Mouse (Mus musculus): ENCODE results near the gene Igfbp6. TPM values are rescaled to one million over a fixed set of nuclear protein-coding genes. Genes with fewer than 3 reads are reported as not detected.

Gene Igfbp6
- total and polyA plus RNA-seq, 3 experiments, result 0.38 TPM; not detected in 2

DNA sequence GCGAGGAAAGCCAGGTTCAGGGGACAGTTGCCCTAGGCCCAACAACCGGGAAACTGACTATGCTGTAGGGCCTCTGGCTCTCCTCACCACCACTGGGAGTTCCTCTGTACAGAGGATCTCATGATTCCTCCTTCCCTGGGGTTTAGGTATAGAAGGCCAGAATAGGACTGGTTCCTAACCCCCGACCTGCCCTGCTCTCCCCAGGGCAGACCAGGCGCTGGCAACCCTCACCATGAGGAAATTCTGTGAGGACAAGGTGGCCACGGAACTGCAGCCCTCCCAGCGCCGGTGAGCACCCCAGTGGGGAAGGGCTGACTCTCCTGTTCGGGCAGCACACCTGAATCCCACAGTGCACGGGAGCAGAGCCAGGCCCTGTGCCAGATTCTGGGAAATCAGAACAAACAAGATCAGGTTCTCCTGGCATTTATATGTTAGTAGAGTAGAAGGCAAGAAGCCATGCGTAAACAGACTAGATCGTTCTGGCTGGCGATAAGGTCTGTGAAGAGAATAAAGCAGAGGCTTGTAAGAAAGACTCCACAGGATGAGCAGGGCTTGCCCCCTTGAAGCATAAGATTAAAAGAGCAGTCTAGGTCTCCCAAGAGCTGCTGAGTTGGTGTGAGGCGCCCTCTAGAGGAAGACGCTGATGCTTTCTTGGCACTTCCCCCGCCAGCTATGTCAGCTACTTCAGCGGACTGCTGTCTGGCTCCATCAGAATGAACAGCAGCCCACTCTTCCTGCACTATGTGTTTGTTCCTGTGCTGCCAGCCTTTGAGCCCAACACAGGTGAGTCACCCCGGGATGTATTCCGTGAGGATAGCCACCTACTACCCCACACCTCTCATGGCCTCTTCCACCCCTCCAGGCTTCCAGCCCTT lies 35.3 kb upstream of the Igfbp6 start:
- no peak overlapping the region for H3K4me2 ChIP-seq (ENCODE audit: insufficient read depth, low read depth, poor library complexity, severe bottlenecking)
- H3K36me3 ChIP-seq (replicated peaks in 1 of 2; ENCODE audit: control insufficient read depth in 1 of 2, insufficient read depth in 1 of 2, low read length in 1 of 2), result no peaks in the 10 kb centered on the region
- DNase-seq (ENCODE audit: extremely low read depth), result peak; percentile 90
- no peak overlapping the region for H3K27ac ChIP-seq (ENCODE audit: insufficient read depth, low read depth)
- dilution Hi-C loops (cut with MboI; ENCODE audit: extremely low pct_ligation_motif_present, extremely low pct_unique_long_range_greater_than_20kb, low sequenced_read_pairs) (no loop called here), in situ Hi-C loops (cut with MboI; ENCODE audit: low pct_ligation_motif_present, low pct_unique_long_range_greater_than_20kb, low sequenced_read_pairs) (no loop called here)
- H3K79me2 ChIP-seq (replicated peaks; ENCODE audit: control insufficient read depth, extremely low read depth, insufficient read depth, poor library complexity, severe bottlenecking), result no peaks in the 10 kb centered on the region
- no peak overlapping the region for H3K9ac ChIP-seq (ENCODE audit: insufficient read depth, low read depth)
- H3K4me3 ChIP-seq (replicated peaks in 1 of 3; ENCODE audit: low read depth in 2 of 3, low read length in 2 of 3, poor library complexity in 1 of 3), result no peak overlapping the region
- TF ChIP-seq CTCF (conservative IDR thresholded peaks at IDR 0.05 in 1 of 2, IDR thresholded peaks at IDR 0.05 in 1 of 2; ENCODE audit: low read depth in 2 of 2, low read length in 2 of 2) (peak; percentile 87 to 93), SMC3 (IDR thresholded peaks at IDR 0.05; ENCODE audit: low read depth, low read length) (peak; percentile 47), NELFE (IDR thresholded peaks at IDR 0.05; ENCODE audit: low read depth, low read length) (no peak), JUN (IDR thresholded peaks at IDR 0.05; ENCODE audit: insufficient read depth, low read depth, low read length) (no peak), HCFC1 (IDR thresholded peaks at IDR 0.05; ENCODE audit: low read depth, low read length) (no peak), MAFK (IDR thresholded peaks at IDR 0.05; ENCODE audit: insufficient replicate concordance, low read length) (0 out of 2 replicates have a peak, but pooled peaks have one; percentile 10), MAZ (IDR thresholded peaks at IDR 0.05; ENCODE audit: low read depth, low read length) (no peak), EP300 (IDR thresholded peaks at IDR 0.05; ENCODE audit: low read length) (no peak), RAD21 (IDR thresholded peaks at IDR 0.05; ENCODE audit: low read depth, low read length) (peak; percentile 74), E2F4 (IDR thresholded peaks at IDR 0.05; ENCODE audit: insufficient replicate concordance, low read depth, low read length) (no peak), RCOR1 (conservative IDR thresholded peaks at IDR 0.05; ENCODE audit: low read depth, low read length) (no peak), ETS1 (conservative IDR thresholded peaks at IDR 0.05; ENCODE audit: low read depth, low read length) (no peak), KAT2A (IDR thresholded peaks at IDR 0.05; ENCODE audit: insufficient replicate concordance, low read length) (no peak), ZC3H11A (IDR thresholded peaks at IDR 0.05; ENCODE audit: low read depth, low read length) (no peak), ZMIZ1 (IDR thresholded peaks at IDR 0.05; ENCODE audit: low read depth, low read length) (no peak), MXI1 (IDR thresholded peaks at IDR 0.05; ENCODE audit: low read depth, low read length) (no peak), ZKSCAN1 (IDR thresholded peaks at IDR 0.05; ENCODE audit: borderline replicate concordance, low read depth, low read length) (no peak), JUND (conservative IDR thresholded peaks at IDR 0.05; ENCODE audit: low read depth, low read length) (no peak), IRF4 (IDR thresholded peaks at IDR 0.05; ENCODE audit: low read depth, low read length) (no peak), UBTF (IDR thresholded peaks at IDR 0.05; ENCODE audit: low read depth, low read length) (no peak), MAX (IDR thresholded peaks at IDR 0.05; ENCODE audit: low read length) (no peak), MEF2A (IDR thresholded peaks at IDR 0.05; ENCODE audit: borderline replicate concordance, low read depth, low read length) (no peak), GABPA (IDR thresholded peaks at IDR 0.05; ENCODE audit: insufficient replicate concordance, low read depth, low read length) (no peak), CHD1 (IDR thresholded peaks at IDR 0.05; ENCODE audit: low read depth, low read length) (no peak), USF2 (conservative IDR thresholded peaks at IDR 0.05; ENCODE audit: low read depth, low read length) (no peak), MYC (IDR thresholded peaks at IDR 0.05; ENCODE audit: low read depth, low read length) (no peak), CHD2 (IDR thresholded peaks at IDR 0.05; ENCODE audit: low read length) (no peak), TCF12 (IDR thresholded peaks at IDR 0.05; ENCODE audit: low read depth, low read length) (0 out of 2 replicates have a peak, but pooled peaks have one; percentile 29), NRF1 (IDR thresholded peaks at IDR 0.05; ENCODE audit: low read depth, low read length) (no peak), PAX5 (IDR thresholded peaks at IDR 0.05; ENCODE audit: low read length) (no peak)
- H3K9me3 ChIP-seq (replicated peaks; ENCODE audit: low read length), result no peaks in the 10 kb centered on the region
- peaks cover 18 to 48% of the 10 kb centered on the region in 2 experiments for H3K4me1 ChIP-seq (ENCODE audit: control insufficient read depth in 1 of 2, insufficient read depth in 2 of 2)
- peaks cover 43% of the 10 kb centered on the region for H3K27me3 ChIP-seq (replicated peaks)
